Mouse (Mus musculus): ENCODE data around the gene Mesp1.

DNA sequence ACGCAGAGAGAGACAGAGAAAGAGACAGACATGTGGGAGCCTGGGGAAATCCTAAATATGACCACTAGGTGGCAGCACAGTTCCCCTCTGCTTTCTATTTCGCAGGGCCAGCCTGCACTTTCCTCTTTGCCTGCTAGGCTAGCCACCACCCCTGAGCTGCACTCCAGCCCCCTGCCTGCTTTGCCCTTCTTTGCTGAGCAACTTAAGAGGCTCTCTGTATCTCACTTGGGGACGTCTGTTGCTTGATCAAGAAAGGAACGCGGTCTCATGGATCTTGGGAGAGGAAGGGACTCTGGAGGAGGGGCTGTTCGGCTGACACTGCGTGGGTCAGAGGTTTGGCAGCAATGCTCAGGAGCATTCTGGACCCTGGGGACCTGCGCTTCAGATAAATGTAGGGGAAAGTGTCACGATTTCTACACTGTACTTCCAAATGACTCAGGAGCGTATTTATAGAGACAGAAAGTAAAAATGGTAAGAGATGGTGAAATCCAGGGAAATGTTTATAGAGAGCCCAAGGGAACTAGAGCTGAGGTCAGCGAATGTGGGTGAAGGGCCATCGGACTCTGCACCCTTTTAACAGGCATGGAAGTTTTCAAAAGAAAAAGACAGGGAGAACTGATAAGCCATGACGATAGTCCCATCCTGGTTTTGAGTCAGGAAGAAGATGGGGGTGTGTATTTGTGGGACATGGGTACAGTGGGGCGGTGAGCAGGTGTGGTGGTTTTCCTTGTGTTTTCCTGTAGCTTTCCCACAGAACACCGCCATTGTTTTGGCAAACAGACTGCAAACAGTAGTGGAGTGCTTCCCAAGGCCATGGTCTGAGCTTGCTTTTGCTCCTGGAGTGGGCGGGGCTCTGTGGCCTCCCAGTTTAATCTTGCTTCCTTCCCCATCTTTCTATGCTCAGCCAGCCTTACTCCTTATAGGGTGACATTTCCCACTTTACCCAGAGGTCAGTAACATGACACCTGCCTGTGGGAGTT, 12.7 kb downstream of the Mesp1 start:
- TF ChIP-seq CTCF (IDR thresholded peaks at IDR 0.05; ENCODE audit: low read depth) (peak; percentile 95), EP300 (IDR thresholded peaks at IDR 0.05; ENCODE audit: low read depth) (peak; percentile 47; the same call in 1 of the 2 replicates)
